In genomic region chr11:22765425-22765824, GRCm38 (mm10) we compare ENCODE assay signal across 19 mouse cellular contexts.
"Had no signal": no experiment of that assay in that cellular context is flagged by ENCODE, and none has a peak within 500 bp of the region (broad histone marks: within the 10 kb centered on the region; RNA-seq: fewer than 3 reads in every experiment).

No protein-coding gene starts in this region.

- H3K4me2 ChIP-seq: liver, embryonic 13.5 days; midbrain, embryonic 11.5 days; neural tube, embryonic 12.5 days; neural tube, embryonic 15.5 days had no signal

- H3K27me3 ChIP-seq: liver, embryonic 13.5 days; neural tube, embryonic 12.5 days; neural tube, embryonic 15.5 days had no signal

- H3K27ac ChIP-seq: layer of hippocampus, adult 2 months; liver, embryonic 13.5 days; neural tube, embryonic 12.5 days; neural tube, embryonic 15.5 days; stomach, postnatal 0 days had no signal

- H3K4me3 ChIP-seq: layer of hippocampus, adult 2 months; liver, embryonic 13.5 days; neural tube, embryonic 12.5 days; neural tube, embryonic 15.5 days had no signal

- ATAC-seq: inflammation-experienced regulatory T-cells, adult 6 months; intestine, embryonic 16.5 days had no signal

- DNase-seq: kidney, adult 18-20 months; kidney, adult 9 months; layer of hippocampus, adult 9-11 months; liver, embryonic 13.5 days; lung, adult 2 months; lung, postnatal 14 days; lung, postnatal 4 days; midbrain, embryonic 14.5 days; right cerebral cortex, adult 18-20 months; right cerebral cortex, postnatal 14 days; right cerebral cortex, postnatal 4 days; thymus, adult 18-20 months had no signal

- H3K4me1 ChIP-seq: neural tube, embryonic 12.5 days; neural tube, embryonic 15.5 days had no signal

- H3K36me3 ChIP-seq: liver, embryonic 13.5 days; neural tube, embryonic 12.5 days; neural tube, embryonic 15.5 days had no signal

- H3K9me3 ChIP-seq: liver, embryonic 13.5 days; neural tube, embryonic 12.5 days; neural tube, embryonic 15.5 days had no signal

- H3K9ac ChIP-seq: liver, embryonic 13.5 days; neural tube, embryonic 12.5 days; neural tube, embryonic 15.5 days had no signal
